Mouse (Mus musculus) urinary bladder, adult 2 months (tissue): ENCODE data around the gene Ccs. TPM values are rescaled to one million over a fixed set of nuclear protein-coding genes. Genes with fewer than 3 reads are reported as not detected.

Source experiments
- DNase-seq: peaks from one replicate; pipeline ENCODE4 v3.0.0; 2022; ENCODE audit warnings: low spot score
- polyA plus RNA-seq: library from polyadenylated mRNA; depleted of rRNA; stranded (reverse); fragments of >200 nt; gene quantifications from 2 replicates; pipeline ENCODE4 v1.2.3, GENCODE M21; 2012; rRNA removed

Gene Ccs
- polyA plus RNA-seq, 1 experiment: 75.5 TPM

- no peak for DNase-seq
These were observed 56.2 kb downstream of the Ccs start for GRCm38 (mm10) chr19:4782891-4783290.

Other genes starting within 250 kb of the Ccs start
- gene Lrfn4, start 223.7 kb downstream of the Ccs start, polyA plus RNA-seq: 6.7 and 8.2 TPM in 2 replicates
- 40.1 and 50.6 TPM in 2 replicates for gene Rce1, start 213.7 kb downstream of the Ccs start, polyA plus RNA-seq
- 0.69 and 1.2 TPM in 2 replicates for gene Gm960, start 140.7 kb downstream of the Ccs start, polyA plus RNA-seq
- gene Sptbn2, start 128.2 kb downstream of the Ccs start, polyA plus RNA-seq: 1.4 and 2.4 TPM in 2 replicates
- gene Rbm4b, start 82.8 kb downstream of the Ccs start, polyA plus RNA-seq: 10.5 and 11.1 TPM in 2 replicates
- gene Rbm4, start 45.4 kb downstream of the Ccs start, polyA plus RNA-seq: 36.9 and 43.3 TPM in 2 replicates
- 12.7 and 17.2 TPM in 2 replicates for gene Gm21992, start 27.7 kb downstream of the Ccs start, polyA plus RNA-seq
- gene Rbm14, start 27.7 kb downstream of the Ccs start, polyA plus RNA-seq: 17.1 and 17.5 TPM in 2 replicates
- gene Ccdc87, start within 50 bp of the Ccs start, polyA plus RNA-seq: 0.07 and 0.09 TPM in 2 replicates
- gene Ctsf, start 15.8 kb upstream of the Ccs start, polyA plus RNA-seq: 78.4 and 82.7 TPM in 2 replicates
- gene Actn3, start 38.6 kb upstream of the Ccs start, polyA plus RNA-seq: 1.3 and 2.5 TPM in 2 replicates
- gene Zdhhc24, start 39.3 kb upstream of the Ccs start, polyA plus RNA-seq: 15.1 and 22.3 TPM in 2 replicates
- gene Bbs1, start 67.3 kb upstream of the Ccs start, polyA plus RNA-seq: 4.2 and 4.6 TPM in 2 replicates
- gene Dpp3, start 89.0 kb upstream of the Ccs start, polyA plus RNA-seq: 53.2 and 53.8 TPM in 2 replicates
- 3.8 and 5.5 TPM in 2 replicates for gene Peli3, start 103.8 kb upstream of the Ccs start, polyA plus RNA-seq
- 48.5 and 57.5 TPM in 2 replicates for gene Mrpl11, start 122.8 kb upstream of the Ccs start, polyA plus RNA-seq
- 5.7 and 7.4 TPM in 2 replicates for gene Npas4, start 151.0 kb upstream of the Ccs start, polyA plus RNA-seq
- gene Slc29a2, start 184.5 kb upstream of the Ccs start, polyA plus RNA-seq: 4.6 and 5.9 TPM in 2 replicates
- 30.4 and 33.5 TPM in 2 replicates for gene B4gat1, start 199.5 kb upstream of the Ccs start, polyA plus RNA-seq
- 1.9 and 2.3 TPM in 2 replicates for gene AC124502.3, start 199.6 kb upstream of the Ccs start, polyA plus RNA-seq
- gene Brms1, start 202.0 kb upstream of the Ccs start, polyA plus RNA-seq: 30.8 and 31.1 TPM in 2 replicates
- 18.4 and 24.8 TPM in 2 replicates for gene Rin1, start 211.1 kb upstream of the Ccs start, polyA plus RNA-seq
- 77.2 and 103 TPM in 2 replicates for gene Cd248, start 228.7 kb upstream of the Ccs start, polyA plus RNA-seq
- gene Tmem151a, start 246.2 kb upstream of the Ccs start, polyA plus RNA-seq: 2.8 and 3.9 TPM in 2 replicates
- gene Yif1a, start 249.2 kb upstream of the Ccs start, polyA plus RNA-seq: 122 and 131 TPM in 2 replicates